Mouse (Mus musculus) cerebellum, adult 2 months (tissue): ENCODE measurements around the gene Dut.

ENCODE experiments used
- CTCF ChIP-seq: fragments of 200-500 bp; IDR thresholded peaks from 2 replicates; pipeline ENCODE4 v1.5.1; 2011; ENCODE audit warnings: low read depth, mild to moderate bottlenecking, control low read depth, low read length, moderate library complexity, borderline replicate concordance; ENCODE audit not compliant: insufficient read depth
- POLR2A ChIP-seq: fragments of 200-500 bp; IDR thresholded peaks from 2 replicates; pipeline ENCODE4 v1.6.1; 2011; ENCODE audit warnings: low read length, control low read depth, borderline replicate concordance; ENCODE audit not compliant: insufficient read depth

DNA sequence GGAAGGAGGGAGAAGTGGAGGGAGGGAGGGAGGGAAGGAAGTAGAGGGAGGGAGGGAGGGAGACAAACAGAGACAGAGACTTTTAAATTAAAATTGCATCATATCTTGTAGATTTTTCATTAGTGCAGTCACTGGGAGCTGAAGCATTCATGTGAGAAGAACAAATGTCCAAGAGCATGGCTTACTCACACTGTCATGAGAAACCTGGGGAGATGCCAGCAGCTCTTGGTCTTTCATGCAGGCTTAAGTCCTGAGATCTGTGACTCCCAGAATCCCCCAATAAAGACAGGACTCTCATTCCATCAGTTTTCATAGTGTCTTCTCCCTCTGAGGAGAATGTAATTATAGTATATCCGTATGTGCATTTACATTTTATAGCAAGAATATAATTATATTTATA is 28.4 kb upstream of the Dut start:
- no peak for TF ChIP-seq CTCF
- no peak for TF ChIP-seq POLR2A
